Comparison of ENCODE assay signal across 8 mouse cellular contexts in the genomic region with DNA sequence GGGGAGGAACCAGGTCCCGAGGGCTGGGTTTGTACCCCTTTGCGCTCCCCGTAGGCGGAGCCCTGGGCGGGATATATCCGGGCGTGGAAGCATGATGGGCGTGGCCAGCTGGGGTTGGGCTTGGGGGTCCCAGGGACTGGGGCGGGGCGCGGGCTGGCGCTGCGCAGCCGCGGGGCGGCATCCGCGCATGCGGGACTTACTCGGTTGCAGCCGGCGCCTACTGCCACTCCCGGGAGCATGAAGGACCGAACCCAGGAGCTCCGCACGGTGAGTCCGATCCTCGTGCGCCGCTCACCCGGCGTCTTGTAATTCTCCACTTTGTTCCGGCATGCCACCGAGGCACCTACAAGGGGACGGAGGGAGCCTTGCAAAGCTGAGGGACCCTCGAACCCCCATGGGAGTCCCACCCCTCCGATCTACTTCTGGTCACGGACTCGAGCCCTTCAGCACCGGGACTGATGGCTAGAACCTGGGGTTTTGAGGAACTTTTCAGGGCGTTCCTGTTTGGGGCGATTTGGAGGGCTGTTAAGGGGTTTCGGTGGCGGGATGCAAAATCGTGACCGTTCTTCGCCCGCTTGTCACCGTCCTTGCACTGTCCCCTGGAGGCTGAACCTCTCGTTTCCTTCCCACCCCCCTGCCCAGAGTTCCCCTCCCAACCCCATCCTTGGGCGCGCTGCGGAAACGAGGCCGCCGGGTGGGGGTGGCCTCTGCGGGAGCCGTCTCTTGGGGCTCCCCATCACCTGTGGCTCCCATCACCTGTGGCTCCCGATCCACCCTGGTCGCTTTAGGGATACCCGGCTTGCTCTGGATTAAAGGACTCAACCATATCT. TPM values are rescaled to one million over a fixed set of nuclear protein-coding genes. Genes with fewer than 3 reads are reported as not detected.
DNase-seq lines count a peak whose midpoint lies in the region; ATAC-seq lines count a peak whose summit lies in the region.

Stx1a (plus strand) TSS at position 139 of the 830 bp plus-strand sequence.

- peak within 1 kb of the TSS; percentile 73 for H3K9ac ChIP-seq in embryonic facial prominence, embryonic 11.5 days (replicated peaks; ENCODE audit: low read length)
- peak within 1 kb of the TSS; percentile 76 for H3K9ac ChIP-seq in limb, embryonic 15.5 days
- peak within 1 kb of the TSS; percentile 83 for H3K9ac ChIP-seq in midbrain, embryonic 16.5 days (ENCODE audit: low read depth, low read length)

- peak within 1 kb of the TSS; percentile 77 for H3K4me3 ChIP-seq in embryonic facial prominence, embryonic 11.5 days (ENCODE audit: low read depth, low read length)
- H3K4me3 ChIP-seq in limb, embryonic 15.5 days, result peak within 1 kb of the TSS; percentile 73
- H3K4me3 ChIP-seq in midbrain, embryonic 16.5 days (ENCODE audit: low read depth, low read length), result peak within 1 kb of the TSS; percentile 75

- no peaks in the 10 kb centered on the region for H3K27me3 ChIP-seq in embryonic facial prominence, embryonic 11.5 days (ENCODE audit: control insufficient read depth, insufficient read depth, low read length)
- no peaks in the 10 kb centered on the region for H3K27me3 ChIP-seq in limb, embryonic 15.5 days
- H3K27me3 ChIP-seq in midbrain, embryonic 16.5 days (ENCODE audit: control insufficient read depth, insufficient read depth, low read depth, low read length), result no peaks in the 10 kb centered on the region

- under 1% methylated on average over 60 of the region's 61 CpGs for WGBS in embryonic facial prominence, embryonic 11.5 days
- WGBS in limb, embryonic 15.5 days, result under 1% methylated on average over 61 of the region's 61 CpGs
- WGBS in midbrain, embryonic 16.5 days, result under 1% methylated on average over 61 of the region's 61 CpGs

- no peaks in the 10 kb centered on the region for H3K36me3 ChIP-seq in embryonic facial prominence, embryonic 11.5 days (replicated peaks; ENCODE audit: control insufficient read depth, insufficient read depth, low read depth, low read length)
- no peaks in the 10 kb centered on the region for H3K36me3 ChIP-seq in limb, embryonic 15.5 days
- no peaks in the 10 kb centered on the region for H3K36me3 ChIP-seq in midbrain, embryonic 16.5 days (ENCODE audit: control insufficient read depth, insufficient read depth, low read length)

- no peaks in the 10 kb centered on the region for H3K9me3 ChIP-seq in embryonic facial prominence, embryonic 11.5 days (replicated peaks; ENCODE audit: control insufficient read depth, low read length)
- no peaks in the 10 kb centered on the region for H3K9me3 ChIP-seq in limb, embryonic 15.5 days
- H3K9me3 ChIP-seq in midbrain, embryonic 16.5 days (replicated peaks; ENCODE audit: control insufficient read depth, low read length, poor library complexity, severe bottlenecking), result no peaks in the 10 kb centered on the region

- peak; percentile 85 for DNase-seq in 3T3-L1 (ENCODE audit: low read depth, low spot score)
- peak; percentile 92 for DNase-seq in adrenal gland, postnatal 10 days
- peak; percentile 95 for DNase-seq in embryonic facial prominence, embryonic 11.5 days (ENCODE audit: low spot score)
- DNase-seq in heart, adult 8-10 months (ENCODE audit: low spot score), result peak; percentile 89
- peak; percentile 77 to 78 for DNase-seq in kidney, adult 8-10 months
- DNase-seq in spleen, postnatal 36 days (ENCODE audit: low spot score in 2 of 2), result peak; percentile 75 to 77

- H3K27ac ChIP-seq in embryonic facial prominence, embryonic 11.5 days (replicated peaks; ENCODE audit: low read depth, low read length), result 0 out of 2 replicates have a peak within 1 kb of the TSS, but pooled peaks have one; percentile 0
- H3K27ac ChIP-seq in limb, embryonic 15.5 days, result peak within 1 kb of the TSS; percentile 51
- peak within 1 kb of the TSS; percentile 47 for H3K27ac ChIP-seq in midbrain, embryonic 16.5 days (ENCODE audit: low read length)

- H3K4me1 ChIP-seq in embryonic facial prominence, embryonic 11.5 days (ENCODE audit: control insufficient read depth, insufficient read depth, low read length), result peaks cover 3% of the 10 kb centered on the region
- H3K4me1 ChIP-seq in limb, embryonic 15.5 days, result peaks cover 47% of the 10 kb centered on the region
- H3K4me1 ChIP-seq in midbrain, embryonic 16.5 days (ENCODE audit: control insufficient read depth, insufficient read depth, low read length), result peaks cover 20% of the 10 kb centered on the region

- H3K4me2 ChIP-seq in embryonic facial prominence, embryonic 11.5 days (ENCODE audit: low read depth, low read length), result peak within 1 kb of the TSS; percentile 97
- peak within 1 kb of the TSS; percentile 93 for H3K4me2 ChIP-seq in limb, embryonic 15.5 days
- peak within 1 kb of the TSS; percentile 89 for H3K4me2 ChIP-seq in midbrain, embryonic 16.5 days (ENCODE audit: low read length)

- ATAC-seq in embryonic facial prominence, embryonic 11.5 days (replicated peaks; ENCODE audit: insufficient number of reproducible peaks, low FRiP score, low TSS enrichment, low read depth), result peak; percentile 88
- peak; percentile 89 for ATAC-seq in limb, embryonic 15.5 days (ENCODE audit: insufficient number of reproducible peaks, low FRiP score, low TSS enrichment, low read depth)
- peak; percentile 94 for ATAC-seq in midbrain, embryonic 16.5 days

RNA-seq across cellular contexts. Expression of gene Stx1a, which starts in this region (rescaled TPM):
- 1 to 10 TPM; 6.8 to 9.5 TPM for total RNA-seq in adrenal gland, postnatal 10 days (2021)
- polyA plus RNA-seq in embryonic facial prominence, embryonic 11.5 days (2014; fragmentation: Nextera tagmentation; extraction: Ambion mirVana), result 12.1 and 14.2 TPM in 2 replicates
- total RNA-seq in heart, adult 8-10 months (2022), result 1 to 10 TPM in 3 of 4 experiments, under 1 TPM in 1; 0.88 to 2.4 (median 1.2) TPM
- 9.9 and 11.3 TPM in 2 replicates for polyA plus RNA-seq in limb, embryonic 15.5 days (2015; fragmentation: Nextera tagmentation; extraction: Ambion mirVana)
- polyA plus RNA-seq in midbrain, embryonic 16.5 days (2015; fragmentation: Nextera tagmentation; extraction: Ambion mirVana), result 162 and 195 TPM in 2 replicates

Comparison
In these comparisons a context has a peak if more than half of its experiments do, and no peak if none do; other contexts are left out.
1. Peak in every context shown above with its lines: DNase-seq, ATAC-seq, H3K4me3 ChIP-seq and H3K27ac ChIP-seq.
2. RNA of gene Stx1a (polyA plus RNA-seq): 162 to 195 TPM in midbrain, embryonic 16.5 days; 12.1 to 14.2 TPM in embryonic facial prominence, embryonic 11.5 days and 9.9 to 11.3 TPM in limb, embryonic 15.5 days; every median in the first group is over 10 times any median in the second.
3. H3K27ac ChIP-seq: peak in every context shown above with its lines; median percentile 51 in limb, embryonic 15.5 days; 47 in midbrain, embryonic 16.5 days; 0 in embryonic facial prominence, embryonic 11.5 days.